Mouse (Mus musculus) thymus, adult 2 months (tissue): ENCODE results near the gene Pde4d. TPM values are rescaled to one million over a fixed set of nuclear protein-coding genes. Genes with fewer than 3 reads are reported as not detected.
"Not testable (repeated sequence)": the region's sequence is repeated elsewhere in the genome, so short reads cannot be mapped to it uniquely, and the experiment has no call there.

ENCODE experiments used
- DNase-seq: peaks from one replicate; pipeline ENCODE4 v3.0.0; 2021
- H3K27ac ChIP-seq: fragments of 200-500 bp; 2 replicates; pipeline ENCODE4 v1.5.1; 2012; ENCODE audit warnings: low read length, control low read depth; ENCODE audit not compliant: control insufficient read depth, insufficient read depth
- H3K27me3 ChIP-seq: fragments of 200-500 bp; 2 replicates; pipeline ENCODE4 v1.6.1; 2012; ENCODE audit warnings: mild to moderate bottlenecking, low read length, moderate library complexity, mixed read lengths; ENCODE audit not compliant: control insufficient read depth, insufficient read depth
- H3K36me3 ChIP-seq: fragments of 200-500 bp; 2 replicates; pipeline ENCODE4 v1.6.1; 2012; ENCODE audit warnings: mild to moderate bottlenecking, low read length, moderate library complexity; ENCODE audit not compliant: control insufficient read depth, insufficient read depth
- H3K4me1 ChIP-seq: fragments of 200-500 bp; replicated peaks from 2 replicates; pipeline ENCODE4 v1.6.1; 2012; ENCODE audit warnings: low read length; ENCODE audit not compliant: control insufficient read depth, insufficient read depth
- H3K4me3 ChIP-seq: fragments of 200-500 bp; 2 replicates; pipeline ENCODE4 v1.5.1; 2012; ENCODE audit warnings: mild to moderate bottlenecking, low read length, control low read depth, moderate library complexity; ENCODE audit not compliant: control insufficient read depth, insufficient read depth
- CTCF ChIP-seq: fragments of 200-500 bp; IDR thresholded peaks from 2 replicates; pipeline ENCODE4 v1.5.1; 2012; ENCODE audit warnings: mild to moderate bottlenecking, control low read depth, low read length, moderate library complexity, borderline replicate concordance; ENCODE audit not compliant: control insufficient read depth, poor library complexity, insufficient read depth; ENCODE audit errors: extremely low read depth
- POLR2A ChIP-seq: fragments of 200-500 bp; IDR thresholded peaks from 2 replicates; pipeline ENCODE4 v1.6.1; 2012; ENCODE audit warnings: mild to moderate bottlenecking, low read length, control low read depth, moderate library complexity; ENCODE audit not compliant: control insufficient read depth, poor library complexity, insufficient read depth; ENCODE audit errors: extremely low read depth
- WGBS: fragments of 180-500 bp; shearing (Covaris S2); methylation state at CpG from one replicate; pipeline ENCODE4 v1.1.7; 2018; 5-methylcytosine and 5-hydroxymethylcytosine counted together
- polyA plus RNA-seq: library from polyadenylated mRNA; depleted of rRNA; stranded (reverse); fragments of >200 nt; gene quantifications from 2 replicates; pipeline ENCODE4 v1.2.3, GENCODE M21; 2012

Pde4d gene
- polyA plus RNA-seq, 1 experiment: 35.2 TPM

DNA sequence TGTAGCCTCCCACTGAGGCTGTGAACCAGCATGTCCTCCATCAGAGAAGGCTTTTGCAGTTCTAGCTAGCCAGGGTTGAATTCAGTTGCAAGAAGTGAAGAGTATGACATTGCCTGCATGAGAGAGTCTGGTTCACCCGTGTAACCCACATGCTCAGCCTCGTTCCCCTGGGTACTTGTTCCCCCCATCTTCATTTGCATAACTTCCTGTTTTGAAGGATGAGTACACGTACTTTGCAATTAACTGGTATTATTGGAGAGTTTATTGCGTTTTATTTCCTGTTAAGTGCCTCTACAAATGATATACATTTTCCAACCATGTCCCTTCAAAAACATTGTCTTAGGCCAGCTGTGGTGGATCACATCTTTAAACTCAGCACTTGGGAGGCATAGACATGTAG is 237.1 kb downstream of the Pde4d start:
- DNase-seq: no peak
- H3K36me3 ChIP-seq: no peaks in the 10 kb centered on the region
- TF ChIP-seq CTCF: no peak
- 10% methylated on average over 4 of the region's 4 CpGs for WGBS
- no peak overlapping the region for H3K27ac ChIP-seq
- no peaks in the 10 kb centered on the region for H3K27me3 ChIP-seq
- no peaks in the 10 kb centered on the region for H3K4me1 ChIP-seq
- no peak overlapping the region for H3K4me3 ChIP-seq

- WGBS: 95% methylated on average over 12 of the region's 12 CpGs
- Histone ChIP-seq H3K27me3 (no peaks in the 10 kb centered on the region), H3K4me3 (no peak overlapping the region), H3K27ac (no peak overlapping the region), H3K4me1 (no peaks in the 10 kb centered on the region), H3K36me3 (no peaks in the 10 kb centered on the region)
- DNase-seq: no peak
- TF ChIP-seq POLR2A (no peak), CTCF (no peak)
These were observed 243.3 kb downstream of the Pde4d start for GRCm38 (mm10) chr13:108692883-108693550.

GRCm38 (mm10) chr13:108705441-108705840 is 255.7 kb downstream of the Pde4d start:
- DNase-seq: no peak
- Histone ChIP-seq H3K27me3 (no peaks in the 10 kb centered on the region), H3K36me3 (no peaks in the 10 kb centered on the region), H3K4me3 (no peak overlapping the region), H3K27ac (no peak overlapping the region), H3K4me1 (no peaks in the 10 kb centered on the region)
- TF ChIP-seq CTCF: no peak
- no peak for TF ChIP-seq POLR2A
- WGBS: 96% methylated on average over 4 of the region's 4 CpGs

GRCm38 (mm10) chr13:108714032-108714431 is 264.3 kb downstream of the Pde4d start:
- no peak for TF ChIP-seq CTCF
- TF ChIP-seq POLR2A: no peak
- H3K27me3 ChIP-seq: no peaks in the 10 kb centered on the region
- no peaks in the 10 kb centered on the region for H3K4me1 ChIP-seq
- DNase-seq: no peak
- no peak overlapping the region for H3K4me3 ChIP-seq
- 8% methylated on average over 3 of the region's 3 CpGs for WGBS
- H3K36me3 ChIP-seq: no peaks in the 10 kb centered on the region
- H3K27ac ChIP-seq: no peak overlapping the region

DNA sequence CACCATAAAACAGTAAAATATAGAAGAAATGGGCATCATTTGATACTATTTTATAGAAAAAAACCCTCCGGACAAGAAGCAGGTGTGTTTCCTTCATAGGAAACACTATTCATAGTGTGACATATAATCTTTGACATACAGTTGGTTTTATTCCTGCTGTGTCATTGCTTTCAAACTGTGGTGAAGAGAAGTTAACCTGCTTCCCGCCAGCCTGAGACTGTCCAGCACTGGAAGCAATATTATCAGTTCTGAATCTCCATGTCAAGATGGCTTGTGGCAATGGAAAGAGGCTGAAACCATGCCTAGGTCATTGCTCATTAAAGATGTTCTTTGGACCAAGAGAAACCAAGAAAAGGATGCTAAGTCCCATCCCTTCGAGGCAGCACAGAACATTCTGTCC is 265.3 kb downstream of the Pde4d start:
- no peak for DNase-seq
- Histone ChIP-seq H3K27ac (no peak overlapping the region), H3K36me3 (no peaks in the 10 kb centered on the region), H3K4me1 (no peaks in the 10 kb centered on the region), H3K27me3 (no peaks in the 10 kb centered on the region), H3K4me3 (no peak overlapping the region)
- 37% methylated on average over 3 of the region's 3 CpGs for WGBS
- TF ChIP-seq CTCF: no peak
- TF ChIP-seq POLR2A: no peak

DNA sequence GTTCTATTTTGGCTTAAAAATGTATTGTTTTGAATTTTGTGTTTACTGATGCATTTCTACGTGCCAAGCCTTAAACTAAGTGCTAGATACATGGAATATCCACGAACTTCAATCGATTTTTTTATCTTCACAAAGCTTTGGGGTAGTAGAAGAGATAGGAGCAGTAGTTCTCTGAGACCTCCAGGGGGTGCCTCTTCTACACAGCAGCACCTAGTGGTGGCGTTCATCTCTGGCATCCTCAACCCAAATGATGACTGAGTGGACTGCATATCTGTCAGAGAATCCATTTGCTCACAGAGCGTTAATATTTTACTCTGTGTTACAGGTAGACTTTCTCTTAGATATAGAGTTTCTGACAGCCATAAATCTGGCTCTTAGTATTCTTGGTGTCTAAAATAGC is 272.5 kb downstream of the Pde4d start:
- Histone ChIP-seq H3K27ac (no peak overlapping the region), H3K4me1 (no peaks in the 10 kb centered on the region), H3K36me3 (no peaks in the 10 kb centered on the region), H3K4me3 (no peak overlapping the region), H3K27me3 (no peaks in the 10 kb centered on the region)
- peak; percentile 44 for DNase-seq
- TF ChIP-seq POLR2A (no peak), CTCF (no peak)
- WGBS: 80% methylated on average over 5 of the region's 5 CpGs

DNA sequence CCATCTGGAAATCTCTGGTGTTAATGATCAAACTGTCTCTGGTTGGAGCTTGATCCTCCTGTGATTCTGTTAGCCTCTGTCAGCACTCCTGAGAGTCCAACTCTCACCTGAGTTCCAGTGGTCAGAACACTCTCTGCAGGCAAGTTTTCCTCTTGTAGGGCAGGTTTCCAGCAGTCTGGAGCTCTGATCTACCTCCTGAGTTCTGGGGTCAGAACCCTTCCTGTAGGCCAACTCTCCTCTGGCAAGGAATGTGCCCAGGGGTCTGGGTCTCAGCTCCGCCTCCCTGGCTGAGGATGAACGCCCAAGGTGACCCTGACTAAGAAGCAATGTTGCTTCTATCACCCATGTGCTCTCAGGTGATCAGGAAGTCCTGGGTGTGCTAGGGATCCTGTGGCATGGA is 284.6 kb downstream of the Pde4d start:
- H3K27me3 ChIP-seq, H3K4me3 ChIP-seq, DNase-seq, H3K27ac ChIP-seq, H3K4me1 ChIP-seq, H3K36me3 ChIP-seq: not testable (repeated sequence)
- 100% methylated on average over 2 of the region's 2 CpGs for WGBS
